Mouse (Mus musculus) heart, embryonic 12.5 days (tissue): ENCODE data around the gene Art5. TPM values are rescaled to one million over a fixed set of nuclear protein-coding genes. Genes with fewer than 3 reads are reported as not detected.

Experiments used
- polyA plus RNA-seq: library from polyadenylated mRNA; unstranded; fragments of >200 nt; fragmentation: Nextera tagmentation; extraction: Ambion mirVana; gene quantifications from 2 replicates; pipeline ENCODE4 v1.2.1, GENCODE M21; 2016

The Art5 gene
- polyA plus RNA-seq, 1 experiment from 2014 or later, result 1.4 TPM

Other genes with a start within 250 kb of the Art5 start
- gene Anapc15, start 245.8 kb downstream of the Art5 start, polyA plus RNA-seq, result 58.0 and 61.0 TPM in 2 replicates
- gene Folr1, start 238.7 kb downstream of the Art5 start, polyA plus RNA-seq, result 4.1 TPM in 2 replicates
- 128 and 131 TPM in 2 replicates for gene Lamtor1, start 203.6 kb downstream of the Art5 start, polyA plus RNA-seq
- gene Tomt, start 203.1 kb downstream of the Art5 start, polyA plus RNA-seq, result 0.42 and 0.45 TPM in 2 replicates
- 4.2 and 5.0 TPM in 2 replicates for gene Lrrc51, start 175.6 kb downstream of the Art5 start, polyA plus RNA-seq
- gene Numa1, start 175.4 kb downstream of the Art5 start, polyA plus RNA-seq, result 67.8 and 70.6 TPM in 2 replicates
- 1.8 TPM in 2 replicates for gene Il18bp, start 90.8 kb downstream of the Art5 start, polyA plus RNA-seq
- 19.9 and 21.3 TPM in 2 replicates for gene Rnf121, start 44.0 kb downstream of the Art5 start, polyA plus RNA-seq
- 26.5 and 27.5 TPM in 2 replicates for gene Xndc1, start 44.0 kb downstream of the Art5 start, polyA plus RNA-seq
- gene Xntrpc, start 43.8 kb downstream of the Art5 start, polyA plus RNA-seq, result 0.90 and 1.5 TPM in 2 replicates
- 0.15 and 0.58 TPM in 2 replicates for gene Trpc2, start 26.4 kb downstream of the Art5 start, polyA plus RNA-seq
- gene Art1, start 7.7 kb downstream of the Art5 start, polyA plus RNA-seq, result 8.0 and 9.0 TPM in 2 replicates
- not detected in 2 replicates for gene Chrna10, start 7.3 kb upstream of the Art5 start, polyA plus RNA-seq
- gene Nup98, start 100.7 kb upstream of the Art5 start, polyA plus RNA-seq, result 35.8 and 38.1 TPM in 2 replicates
- 50.7 and 55.6 TPM in 2 replicates for gene Pgap2, start 100.7 kb upstream of the Art5 start, polyA plus RNA-seq
- 41.9 and 42.7 TPM in 2 replicates for gene Rhog, start 146.6 kb upstream of the Art5 start, polyA plus RNA-seq
- 16.8 and 19.1 TPM in 2 replicates for gene Stim1, start 158.3 kb upstream of the Art5 start, polyA plus RNA-seq